Mouse (Mus musculus): ENCODE results near the gene Eif2b4. TPM values are rescaled to one million over a fixed set of nuclear protein-coding genes. Genes with fewer than 3 reads are reported as not detected.

Gene Eif2b4
- total RNA-seq, 2 experiments from 2014 or later, result 51.5 to 63.1 TPM

DNA sequence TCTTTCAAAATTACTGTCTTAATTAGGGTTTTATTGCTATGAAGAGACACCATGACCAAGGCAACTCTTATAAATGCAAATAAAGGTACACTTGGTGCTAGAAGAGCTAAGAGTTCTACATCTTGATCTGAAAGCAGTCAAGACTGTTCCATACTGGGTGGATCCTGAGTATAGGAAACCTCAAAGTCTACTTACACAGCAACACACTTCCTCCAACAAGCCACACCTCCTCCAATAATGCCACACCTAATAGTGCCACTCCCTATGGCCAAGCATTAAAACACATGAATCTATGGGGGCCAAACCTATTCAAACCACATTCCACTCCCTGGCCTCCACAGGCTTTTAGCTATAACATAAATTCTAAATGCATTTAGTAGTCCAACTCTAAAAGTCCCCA lies 30.8 kb downstream of the Eif2b4 start:
- no peak for DNase-seq

GRCm38 (mm10) chr5:31154152-31154553 lies 39.1 kb downstream of the Eif2b4 start, which contains the start of gene Mpv17:
Mpv17 (minus strand) TSS chr5:31154251.
- peak; percentile 80 for DNase-seq

DNA sequence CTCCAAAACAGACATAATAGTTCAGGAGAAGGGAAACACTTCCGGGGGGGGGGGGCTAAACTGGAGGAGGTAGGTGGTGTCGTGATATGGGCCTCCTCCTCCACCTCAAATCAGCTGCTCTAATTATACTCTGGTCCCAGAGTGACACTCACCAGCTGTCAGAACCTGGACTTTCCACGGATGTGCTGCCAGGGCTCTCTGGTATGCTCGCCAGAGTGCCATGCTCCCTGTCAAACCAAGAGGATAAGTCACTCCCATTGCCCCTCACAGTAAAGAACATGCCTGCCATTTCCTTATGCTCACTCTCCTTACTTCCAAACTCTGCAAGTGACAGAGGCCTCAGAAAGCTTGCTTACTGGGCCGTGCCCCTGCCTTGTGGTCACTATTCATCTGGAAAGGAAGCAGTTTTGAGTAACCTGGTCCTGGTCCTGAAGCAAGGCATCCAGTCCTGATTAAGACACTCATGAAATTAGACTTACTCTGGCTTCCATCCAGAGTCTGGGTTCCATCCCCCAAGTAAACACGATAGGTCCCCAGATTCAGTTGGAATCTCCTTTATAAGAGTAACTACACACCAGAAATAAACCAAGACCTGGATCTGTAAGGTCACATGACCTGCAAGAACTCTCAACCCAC lies 39.6 kb downstream of the Eif2b4 start:
- DNase-seq, result peak; percentile 48

GRCm38 (mm10) chr5:31151746-31152145 lies 41.5 kb downstream of the Eif2b4 start:
- no peak for DNase-seq

DNA sequence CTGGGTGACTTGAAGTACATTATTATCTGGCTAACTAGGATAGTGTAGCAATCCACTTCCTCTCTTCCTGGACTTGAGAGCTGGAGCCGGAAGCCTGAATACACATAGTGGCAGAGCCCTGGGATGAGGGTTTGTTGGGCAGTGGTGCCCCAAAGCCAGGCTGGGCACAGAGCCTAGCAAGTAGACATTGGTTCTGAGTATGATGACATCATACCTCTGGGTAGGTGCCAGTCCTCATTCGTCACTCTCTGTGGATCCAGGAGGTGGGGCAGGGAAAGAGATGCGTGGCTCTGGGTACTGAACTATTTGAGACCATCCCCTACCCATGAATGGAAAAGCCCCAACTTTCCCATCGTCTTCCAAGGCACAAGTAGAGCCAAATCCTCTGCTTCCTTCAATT lies 43.4 kb downstream of the Eif2b4 start:
- DNase-seq, result no peak

DNA sequence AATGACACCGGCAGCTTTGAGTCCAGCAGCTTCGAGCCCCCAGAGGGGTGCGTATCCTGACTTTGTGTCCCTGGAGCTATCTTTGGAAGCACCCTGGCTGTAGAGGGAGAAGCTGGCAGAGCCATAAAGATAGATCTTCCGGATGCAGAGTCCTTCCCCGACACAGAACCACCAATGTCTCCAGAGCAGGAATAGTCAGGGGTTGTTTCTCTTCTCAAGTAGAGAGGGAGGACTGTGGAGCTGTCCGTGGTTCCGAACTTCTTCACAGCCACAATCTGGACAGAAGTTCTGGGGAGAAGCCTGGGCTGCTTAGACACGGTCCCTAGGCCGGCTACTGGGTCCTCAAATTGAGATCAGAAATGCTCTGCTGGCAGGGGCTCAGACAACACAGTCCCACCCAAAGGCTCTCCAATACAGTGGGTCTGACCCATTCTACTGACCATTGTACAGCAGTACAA lies 54.2 kb downstream of the Eif2b4 start:
- DNase-seq, result no peak

DNA sequence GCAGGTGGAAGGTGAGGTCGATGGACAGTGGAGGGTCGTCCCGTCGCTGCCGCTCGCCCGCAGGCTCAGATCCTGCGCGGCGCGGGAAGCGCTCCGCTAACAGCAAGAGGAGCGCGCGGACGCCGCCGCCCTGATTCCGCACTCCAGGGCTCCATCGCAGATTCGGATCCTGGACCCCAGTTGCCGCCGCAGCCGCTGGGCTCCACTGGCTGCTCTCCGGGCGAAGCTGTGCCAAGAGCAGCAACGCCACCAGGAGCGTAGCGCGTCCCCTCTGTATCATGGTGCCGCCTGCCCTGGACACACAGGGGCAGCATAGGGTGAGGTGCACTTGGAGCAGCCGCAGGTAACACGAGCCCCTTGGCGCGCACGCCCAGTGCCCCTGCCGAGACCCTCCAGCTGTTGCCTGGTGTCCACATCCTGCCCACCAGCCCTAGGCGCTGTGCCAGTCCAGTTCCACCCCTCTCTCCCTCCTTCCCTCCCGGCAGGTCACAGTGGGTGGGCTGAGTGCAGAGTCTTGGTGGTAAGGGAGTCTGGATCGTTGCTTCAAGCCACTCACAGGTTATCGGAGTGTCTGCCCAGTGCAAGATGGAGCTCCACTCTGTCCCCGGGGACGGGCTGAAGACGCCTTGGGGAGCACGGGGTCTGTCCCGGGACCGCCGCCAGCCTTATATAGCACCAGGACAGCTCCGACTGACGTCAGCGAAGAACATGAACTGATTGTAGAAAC lies 54.8 kb downstream of the Eif2b4 start, which contains the start of gene Ucn:
Gene Ucn, minus strand, starts transcription at position 589 of the 727 bp plus-strand sequence.
- no peak for DNase-seq

GRCm38 (mm10) chr5:31137658-31138057 lies 55.6 kb downstream of the Eif2b4 start:
- no peak for DNase-seq

Other genes starting within 250 kb of the Eif2b4 start
- 1 to 10 TPM; 3.4 to 4.3 TPM for gene Cgref1, start 247.8 kb downstream of the Eif2b4 start, total RNA-seq (2021)
- 10 to 100 TPM; 69.8 to 81.6 TPM for gene Preb, start 233.1 kb downstream of the Eif2b4 start, total RNA-seq (2021)
- under 1 TPM; 0.18 to 0.21 TPM for gene Tcf23, start 224.8 kb downstream of the Eif2b4 start, total RNA-seq (2021)
- 10 to 100 TPM; 41.8 to 44.4 TPM for gene Atraid, start 145.1 kb downstream of the Eif2b4 start, total RNA-seq (2021)
- gene Slc5a6, start 144.5 kb downstream of the Eif2b4 start, total RNA-seq (2021), result 1 to 10 TPM; 2.5 to 3.5 TPM
- gene Cad, start 138.7 kb downstream of the Eif2b4 start, total RNA-seq (2021), result 10 to 100 TPM; 19.3 to 25.1 TPM
- gene Dnajc5g, start 87.1 kb downstream of the Eif2b4 start, total RNA-seq (2021), result not detected
- gene Slc30a3, start 85.2 kb downstream of the Eif2b4 start, total RNA-seq (2021), result under 1 TPM in 1 of 2 experiments, not detected in 1; 0.13 TPM
- 100 to 1,000 TPM; 303 to 342 TPM for gene Trim54, start 76.7 kb downstream of the Eif2b4 start, total RNA-seq (2021)
- gene Ucn, start 54.6 kb downstream of the Eif2b4 start, total RNA-seq (2021), result not detected
- gene Mpv17, start 39.2 kb downstream of the Eif2b4 start, total RNA-seq (2021), result 10 to 100 TPM; 22.9 to 25.6 TPM
- gene Gm29609, start 13.5 kb downstream of the Eif2b4 start, total RNA-seq (2021), result under 1 TPM; 0.26 to 0.35 TPM
- gene Gtf3c2, start 13.3 kb downstream of the Eif2b4 start, total RNA-seq (2021), result 10 to 100 TPM; 21.8 to 24.5 TPM
- 10 to 100 TPM; 28.3 to 31.1 TPM for gene Snx17, start 203 bp downstream of the Eif2b4 start, total RNA-seq (2021)
- 1 to 10 TPM; 5.4 to 5.7 TPM for gene Zfp513, start 8.9 kb upstream of the Eif2b4 start, total RNA-seq (2021)
- 10 to 100 TPM; 32.6 to 35.4 TPM for gene Ppm1g, start 27.3 kb upstream of the Eif2b4 start, total RNA-seq (2021)
- 10 to 100 TPM; 52.2 to 55.9 TPM for gene Nrbp1, start 47.4 kb upstream of the Eif2b4 start, total RNA-seq (2021)
- not detected for gene Gm9970, start 47.8 kb upstream of the Eif2b4 start, total RNA-seq (2021)
- gene Krtcap3, start 58.3 kb upstream of the Eif2b4 start, total RNA-seq (2021), result 1 to 10 TPM; 1.8 to 1.9 TPM
- 10 to 100 TPM; 21.0 to 24.4 TPM for gene Ift172, start 97.7 kb upstream of the Eif2b4 start, total RNA-seq (2021)
- 1 to 10 TPM; 1.5 to 3.1 TPM for gene Fndc4, start 102.7 kb upstream of the Eif2b4 start, total RNA-seq (2021)
- not detected for gene Gckr, start 104.0 kb upstream of the Eif2b4 start, total RNA-seq (2021)